Mouse (Mus musculus) heart, embryonic 12.5 days (tissue): Measurements from ENCODE around the gene Paqr7. TPM values are rescaled to one million over a fixed set of nuclear protein-coding genes. Genes with fewer than 3 reads are reported as not detected.

Source experiments
- ATAC-seq: fragments of 200-750 bp; cut with Nextera tagmentation; 2 replicates; pipeline ENCODE4 v1.8.0; 2017; ENCODE audit warnings: moderate TSS enrichment, moderate library complexity; ENCODE audit not compliant: insufficient number of reproducible peaks, low FRiP score
- H3K27ac ChIP-seq: fragments of 300-500 bp; sonication (generic); 2 replicates; pipeline ENCODE4 v1.5.1; 2016; ENCODE audit warnings: mild to moderate bottlenecking, moderate library complexity; ENCODE audit not compliant: poor library complexity, severe bottlenecking
- H3K27me3 ChIP-seq: fragments of 300-500 bp; sonication (generic); replicated peaks from 2 replicates; pipeline ENCODE4 v1.6.1; 2016; ENCODE audit warnings: mild to moderate bottlenecking, moderate library complexity
- H3K36me3 ChIP-seq: fragments of 300-500 bp; sonication (generic); 2 replicates; pipeline ENCODE4 v1.6.1; 2016; ENCODE audit warnings: mild to moderate bottlenecking, moderate library complexity
- H3K4me1 ChIP-seq: fragments of 300-500 bp; sonication (generic); replicated peaks from 2 replicates; pipeline ENCODE4 v1.6.1; 2016; ENCODE audit warnings: mild to moderate bottlenecking
- H3K4me2 ChIP-seq: fragments of 300-500 bp; sonication (generic); 2 replicates; pipeline ENCODE4 v1.6.1; 2016; ENCODE audit warnings: mild to moderate bottlenecking, moderate library complexity
- H3K4me3 ChIP-seq: fragments of 300-500 bp; sonication (generic); 2 replicates; pipeline ENCODE4 v1.5.1; 2016; ENCODE audit warnings: mild to moderate bottlenecking
- H3K9ac ChIP-seq: fragments of 300-500 bp; sonication (generic); 2 replicates; pipeline ENCODE4 v1.6.1; 2016; ENCODE audit warnings: mild to moderate bottlenecking, moderate library complexity
- H3K9me3 ChIP-seq: fragments of 300-500 bp; sonication (generic); replicated peaks from 2 replicates; pipeline ENCODE4 v1.6.1; 2016; ENCODE audit warnings: mild to moderate bottlenecking, moderate library complexity
- WGBS: fragments of 180-500 bp; shearing (Covaris S2); methylation state at CpG from one replicate; pipeline ENCODE4 v1.1.7; 2016; 5-methylcytosine and 5-hydroxymethylcytosine counted together
- polyA plus RNA-seq: library from polyadenylated mRNA; unstranded; fragments of >200 nt; fragmentation: Nextera tagmentation; extraction: Ambion mirVana; gene quantifications from 2 replicates; pipeline ENCODE4 v1.2.1, GENCODE M21; 2016

The Paqr7 gene
- polyA plus RNA-seq, 1 experiment from 2014 or later = 12.9 TPM

GRCm38 (mm10) chr4:134503686-134504357, 7.3 kb downstream of the Paqr7 start:
- Histone ChIP-seq H3K4me1 (peaks cover 2% of the 10 kb centered on the region), H3K4me3 (no peak overlapping the region), H3K4me2 (no peak overlapping the region), H3K9ac (no peak overlapping the region), H3K27me3 (no peaks in the 10 kb centered on the region), H3K27ac (no peak overlapping the region), H3K36me3 (peaks cover 17% of the 10 kb centered on the region), H3K9me3 (no peaks in the 10 kb centered on the region)
- ATAC-seq = no peak
- 71% methylated on average over 4 of the region's 4 CpGs for WGBS

GRCm38 (mm10) chr4:134505303-134505789, 8.8 kb downstream of the Paqr7 start:
- 76% methylated on average over 4 of the region's 4 CpGs for WGBS
- Histone ChIP-seq H3K9me3 (no peaks in the 10 kb centered on the region), H3K4me2 (no peak overlapping the region), H3K4me1 (no peaks in the 10 kb centered on the region; the same call in 1 of the 2 replicates), H3K27me3 (no peaks in the 10 kb centered on the region), H3K27ac (no peak overlapping the region), H3K4me3 (no peak overlapping the region), H3K9ac (no peak overlapping the region), H3K36me3 (peaks cover 17% of the 10 kb centered on the region)
- ATAC-seq = no peak

- Histone ChIP-seq H3K9ac (no peak overlapping the region), H3K9me3 (no peaks in the 10 kb centered on the region), H3K4me2 (no peak overlapping the region), H3K36me3 (peaks cover 17% of the 10 kb centered on the region), H3K27ac (no peak overlapping the region), H3K27me3 (no peaks in the 10 kb centered on the region), H3K4me3 (no peak overlapping the region), H3K4me1 (no peaks in the 10 kb centered on the region; the same call in 1 of the 2 replicates)
- 67% methylated on average over 3 of the region's 4 CpGs for WGBS
- peak; percentile 63 for ATAC-seq
These were observed 9.6 kb downstream of the Paqr7 start for GRCm38 (mm10) chr4:134505966-134506594.

- Histone ChIP-seq H3K36me3 (peaks cover 17% of the 10 kb centered on the region), H3K9me3 (no peaks in the 10 kb centered on the region), H3K27me3 (no peaks in the 10 kb centered on the region), H3K4me2 (no peak overlapping the region), H3K9ac (no peak overlapping the region), H3K4me3 (no peak overlapping the region), H3K27ac (no peak overlapping the region), H3K4me1 (no peaks in the 10 kb centered on the region; the same call in 1 of the 2 replicates)
- 78% methylated on average over 19 of the region's 19 CpGs for whole genome bisulfite sequencing
- no peak for ATAC-seq
These were observed 10.2 kb downstream of the Paqr7 start for GRCm38 (mm10) chr4:134506713-134507112.

- ATAC-seq = no peak
- Histone ChIP-seq H3K4me3 (no peak overlapping the region), H3K4me1 (peaks cover 22% of the 10 kb centered on the region), H3K27ac (no peak overlapping the region), H3K4me2 (peak overlapping the region; percentile 97; the same call in 1 of the 2 replicates), H3K36me3 (peaks cover 17% of the 10 kb centered on the region), H3K9ac (no peak overlapping the region), H3K9me3 (no peaks in the 10 kb centered on the region), H3K27me3 (no peaks in the 10 kb centered on the region)
- 72% methylated on average over 4 of the region's 4 CpGs for WGBS
These were observed 13.9 kb downstream of the Paqr7 start for GRCm38 (mm10) chr4:134510396-134510795.

GRCm38 (mm10) chr4:134510845-134511411, 14.4 kb downstream of the Paqr7 start, which contains the start of gene Aunip:
Gene Aunip, plus strand, starts transcription at chr4:134510999.
- peak; percentile 92 for ATAC-seq
- H3K9ac ChIP-seq = peak within 1 kb of the TSS; percentile 84
- H3K27me3 ChIP-seq = no peaks in the 10 kb centered on the region
- H3K4me3 ChIP-seq = peak within 1 kb of the TSS; percentile 80
- peaks cover 27% of the 10 kb centered on the region for H3K4me1 ChIP-seq
- H3K27ac ChIP-seq = peak within 1 kb of the TSS; percentile 71; the same call in 1 of the 2 replicates
- WGBS = under 1% methylated on average over 42 of the region's 42 CpGs
- peaks cover 17% of the 10 kb centered on the region for H3K36me3 ChIP-seq
- peak within 1 kb of the TSS; percentile 97 for H3K4me2 ChIP-seq
- H3K9me3 ChIP-seq = no peaks in the 10 kb centered on the region

- peaks cover 35% of the 10 kb centered on the region for H3K4me1 ChIP-seq
- ATAC-seq = no peak
- no peak overlapping the region for H3K9ac ChIP-seq
- H3K27ac ChIP-seq = no peak overlapping the region
- 66% methylated on average over 6 of the region's 6 CpGs for WGBS
- H3K4me2 ChIP-seq = peak overlapping the region; percentile 52
- H3K9me3 ChIP-seq = no peaks in the 10 kb centered on the region
- H3K36me3 ChIP-seq = peaks cover 16% of the 10 kb centered on the region
- H3K27me3 ChIP-seq = no peaks in the 10 kb centered on the region
- peak overlapping the region; percentile 80 for H3K4me3 ChIP-seq
These were observed 15.2 kb downstream of the Paqr7 start for GRCm38 (mm10) chr4:134511730-134512129.

GRCm38 (mm10) chr4:134512798-134513197, 16.3 kb downstream of the Paqr7 start:
- peak overlapping the region; percentile 29; the same call in 1 of the 2 replicates for H3K27ac ChIP-seq
- H3K9ac ChIP-seq = peak overlapping the region; percentile 55
- no peaks in the 10 kb centered on the region for H3K27me3 ChIP-seq
- no peaks in the 10 kb centered on the region for H3K9me3 ChIP-seq
- peak overlapping the region; percentile 63 for H3K4me2 ChIP-seq
- 14% methylated on average over 15 of the region's 15 CpGs for WGBS
- peak overlapping the region; percentile 29 for H3K4me3 ChIP-seq
- ATAC-seq = peak; percentile 52; the same call in 1 of the 2 replicates
- peaks cover 46% of the 10 kb centered on the region for H3K4me1 ChIP-seq
- 0 out of 2 replicates have a peak, but pooled peaks cover 6% of the 10 kb centered on the region for H3K36me3 ChIP-seq

GRCm38 (mm10) chr4:134514309-134514930, 17.9 kb downstream of the Paqr7 start:
- 73% methylated on average over 11 of the region's 11 CpGs for WGBS
- Histone ChIP-seq H3K4me2 (0 out of 2 replicates have a peak overlapping the region, but pooled peaks have one; percentile 63), H3K9me3 (no peaks in the 10 kb centered on the region), H3K4me1 (peaks cover 55% of the 10 kb centered on the region), H3K27ac (no peak overlapping the region), H3K9ac (no peak overlapping the region), H3K27me3 (no peaks in the 10 kb centered on the region), H3K4me3 (no peak overlapping the region), H3K36me3 (no peaks in the 10 kb centered on the region)
- ATAC-seq = no peak

- H3K4me1 ChIP-seq = peaks cover 55% of the 10 kb centered on the region
- H3K4me3 ChIP-seq = no peak overlapping the region
- H3K27ac ChIP-seq = peak overlapping the region; percentile 99
- no peaks in the 10 kb centered on the region for H3K9me3 ChIP-seq
- 47% methylated on average over 7 of the region's 7 CpGs for WGBS
- H3K36me3 ChIP-seq = peaks cover 3% of the 10 kb centered on the region
- 0 out of 2 replicates have a peak overlapping the region, but pooled peaks have one; percentile 0 for H3K9ac ChIP-seq
- ATAC-seq = no peak
- H3K27me3 ChIP-seq = no peaks in the 10 kb centered on the region
- no peak overlapping the region for H3K4me2 ChIP-seq
These were observed 19.1 kb downstream of the Paqr7 start for GRCm38 (mm10) chr4:134515614-134516013.
